Mouse (Mus musculus) hindbrain, embryonic 16.5 days (tissue): Measurements from ENCODE around the gene Cabcoco1. TPM values are rescaled to one million over a fixed set of nuclear protein-coding genes. Genes with fewer than 3 reads are reported as not detected.

Experiments used
- ATAC-seq: fragments of 200-750 bp; cut with Nextera tagmentation; 2 replicates; pipeline ENCODE4 v1.8.0; 2017; ENCODE audit warnings: moderate TSS enrichment, moderate library complexity
- H3K27ac ChIP-seq: fragments of 300-500 bp; sonication (generic); 2 replicates; pipeline ENCODE4 v1.5.1; 2014; ENCODE audit warnings: low read depth, mild to moderate bottlenecking, control low read depth, low read length, moderate library complexity
- H3K27me3 ChIP-seq: fragments of 300-500 bp; sonication (generic); replicated peaks from 2 replicates; pipeline ENCODE4 v1.6.1; 2014; ENCODE audit warnings: low read length; ENCODE audit not compliant: control insufficient read depth, insufficient read depth
- H3K36me3 ChIP-seq: fragments of 300-500 bp; sonication (generic); 2 replicates; pipeline ENCODE4 v1.6.1; 2014; ENCODE audit warnings: mild to moderate bottlenecking, low read length, moderate library complexity, mixed read lengths; ENCODE audit not compliant: control insufficient read depth, insufficient read depth
- H3K4me1 ChIP-seq: fragments of 300-500 bp; sonication (generic); 2 replicates; pipeline ENCODE4 v1.6.1; 2014; ENCODE audit warnings: low read depth, low read length; ENCODE audit not compliant: control insufficient read depth, insufficient read depth
- H3K4me2 ChIP-seq: fragments of 300-500 bp; sonication (generic); 2 replicates; pipeline ENCODE4 v1.6.1; 2014; ENCODE audit warnings: mild to moderate bottlenecking, low read length, control low read depth, moderate library complexity
- H3K4me3 ChIP-seq: fragments of 300-500 bp; sonication (generic); 2 replicates; pipeline ENCODE4 v1.5.1; 2014; ENCODE audit warnings: mild to moderate bottlenecking, low read length, control low read depth, moderate library complexity
- H3K9ac ChIP-seq: fragments of 300-500 bp; sonication (generic); 2 replicates; pipeline ENCODE4 v1.6.1; 2014; ENCODE audit warnings: low read depth, mild to moderate bottlenecking, control low read depth, low read length, moderate library complexity
- H3K9me3 ChIP-seq: fragments of 300-500 bp; sonication (generic); 2 replicates; pipeline ENCODE4 v1.6.1; 2014; ENCODE audit warnings: mild to moderate bottlenecking, low read length, moderate library complexity; ENCODE audit not compliant: control insufficient read depth
- WGBS: fragments of 180-500 bp; shearing (Covaris S2); extraction: QIAGEN DNeasy Blood & Tissue Kit; methylation state at CpG from one replicate; pipeline ENCODE4 v1.1.7; 2014; 5-methylcytosine and 5-hydroxymethylcytosine counted together
- polyA plus RNA-seq: library from polyadenylated mRNA; unstranded; fragments of >200 nt; fragmentation: Nextera tagmentation; extraction: Ambion mirVana; gene quantifications from 2 replicates; pipeline ENCODE4 v1.2.1, GENCODE M21; 2015

Cabcoco1 gene
- polyA plus RNA-seq, 1 experiment from 2014 or later: 4.2 TPM

DNA sequence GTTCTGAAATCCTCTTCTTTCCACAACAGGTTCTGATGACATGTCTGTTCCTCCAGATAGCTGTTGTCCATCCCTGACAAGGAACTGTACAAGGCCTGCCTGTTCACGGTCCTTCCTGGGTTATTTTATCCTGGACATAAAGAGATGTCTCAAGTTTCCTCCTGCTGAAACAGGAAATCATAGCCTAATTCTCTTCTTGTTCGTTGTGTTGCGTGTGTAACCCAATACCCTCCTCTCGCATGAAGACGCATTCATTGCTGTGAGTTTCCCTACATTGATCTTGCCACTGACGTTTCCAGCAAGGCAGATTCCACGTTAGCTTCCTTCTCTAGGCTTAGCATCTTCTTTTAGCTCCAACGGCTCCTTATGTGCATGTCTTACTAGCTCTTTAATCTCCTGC, 12.7 kb downstream of the Cabcoco1 start:
- no peaks in the 10 kb centered on the region for H3K36me3 ChIP-seq
- H3K27ac ChIP-seq: no peak overlapping the region
- no peak for ATAC-seq
- no peaks in the 10 kb centered on the region for H3K9me3 ChIP-seq
- H3K4me3 ChIP-seq: no peak overlapping the region
- WGBS: 76% methylated on average over 8 of the region's 8 CpGs
- H3K27me3 ChIP-seq: no peaks in the 10 kb centered on the region
- H3K4me1 ChIP-seq: no peaks in the 10 kb centered on the region
- no peak overlapping the region for H3K9ac ChIP-seq
- H3K4me2 ChIP-seq: no peak overlapping the region

DNA sequence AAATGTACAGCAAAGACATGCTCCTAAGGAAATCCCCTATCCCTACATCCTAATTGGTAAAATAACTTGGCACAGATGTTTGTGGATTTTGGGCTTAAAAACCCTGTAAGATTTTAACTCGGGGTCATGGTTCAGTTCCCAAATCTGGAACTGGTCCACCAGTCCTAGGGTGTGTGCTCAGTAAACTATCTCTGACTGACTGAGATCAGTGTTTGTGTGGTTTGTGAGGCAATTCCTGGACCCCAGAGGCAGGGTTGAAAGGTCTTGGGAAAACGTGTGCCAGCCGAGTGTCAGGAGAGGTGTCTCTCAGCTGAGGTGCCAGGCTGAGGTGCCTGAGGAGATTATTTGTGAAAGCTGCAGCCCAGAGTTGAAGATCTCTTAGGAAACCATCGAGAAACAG, 19.6 kb downstream of the Cabcoco1 start:
- H3K4me2 ChIP-seq: no peak overlapping the region
- no peaks in the 10 kb centered on the region for H3K4me1 ChIP-seq
- no peaks in the 10 kb centered on the region for H3K36me3 ChIP-seq
- no peak overlapping the region for H3K4me3 ChIP-seq
- no peak overlapping the region for H3K9ac ChIP-seq
- H3K27ac ChIP-seq: no peak overlapping the region
- WGBS: 76% methylated on average over 4 of the region's 4 CpGs
- H3K9me3 ChIP-seq: no peaks in the 10 kb centered on the region
- no peak for ATAC-seq
- no peaks in the 10 kb centered on the region for H3K27me3 ChIP-seq

DNA sequence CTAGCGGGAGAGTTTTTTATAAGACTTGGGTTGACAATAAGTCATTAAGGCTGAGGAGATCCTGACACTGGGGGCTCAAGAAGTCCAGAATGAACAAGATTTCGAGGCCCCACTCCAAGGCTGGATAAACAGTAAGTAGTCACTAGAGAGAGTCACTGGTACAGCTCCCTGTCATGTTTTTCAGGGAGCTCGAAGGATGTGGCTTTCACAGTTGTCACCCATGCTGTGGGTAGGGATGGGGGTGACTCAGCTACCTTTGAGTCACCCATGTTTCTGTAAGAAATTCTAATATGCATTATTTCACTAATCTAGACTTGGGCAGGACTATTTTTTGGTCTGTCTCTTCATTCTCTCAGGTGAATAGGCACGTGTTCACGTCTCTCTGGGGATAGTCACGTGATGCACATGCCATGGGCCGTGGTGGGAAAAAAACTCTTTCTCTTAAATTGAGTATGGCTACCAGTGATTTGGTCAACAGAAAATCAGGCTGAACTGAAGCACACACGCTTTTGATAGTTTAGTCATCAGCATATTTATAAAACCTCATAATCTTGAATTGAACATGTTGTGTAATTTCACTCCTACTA, 29.2 kb downstream of the Cabcoco1 start:
- H3K27me3 ChIP-seq: no peaks in the 10 kb centered on the region
- no peak overlapping the region for H3K9ac ChIP-seq
- H3K4me3 ChIP-seq: no peak overlapping the region
- no peaks in the 10 kb centered on the region for H3K4me1 ChIP-seq
- H3K4me2 ChIP-seq: no peak overlapping the region
- no peak for ATAC-seq
- H3K36me3 ChIP-seq: no peaks in the 10 kb centered on the region
- H3K27ac ChIP-seq: no peak overlapping the region
- WGBS: 87% methylated on average over 8 of the region's 8 CpGs
- no peaks in the 10 kb centered on the region for H3K9me3 ChIP-seq

DNA sequence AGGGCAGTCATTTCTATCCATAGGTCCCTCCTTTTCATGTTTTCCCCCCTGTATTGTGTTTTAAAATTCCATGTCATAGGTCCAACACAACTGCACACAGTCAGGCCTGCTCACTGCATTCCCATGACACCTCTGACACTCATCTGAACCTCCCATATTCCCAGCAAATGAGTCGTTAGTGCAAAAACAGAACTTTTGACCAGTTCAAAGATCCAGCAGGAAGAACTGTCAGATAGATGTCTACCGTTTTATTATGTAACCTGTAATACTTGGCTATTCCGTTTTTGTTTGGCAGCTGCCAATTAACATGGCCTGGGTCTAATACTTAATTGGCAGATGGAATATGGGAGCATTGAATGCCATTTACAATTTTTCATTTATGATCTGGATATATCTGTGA, 34.0 kb downstream of the Cabcoco1 start:
- Histone ChIP-seq H3K9me3 (no peaks in the 10 kb centered on the region), H3K4me3 (no peak overlapping the region), H3K9ac (no peak overlapping the region), H3K27me3 (no peaks in the 10 kb centered on the region), H3K27ac (no peak overlapping the region), H3K36me3 (no peaks in the 10 kb centered on the region), H3K4me2 (no peak overlapping the region), H3K4me1 (no peaks in the 10 kb centered on the region)
- no peak for ATAC-seq
- WGBS: 90% methylated on average over 3 of the region's 3 CpGs

DNA sequence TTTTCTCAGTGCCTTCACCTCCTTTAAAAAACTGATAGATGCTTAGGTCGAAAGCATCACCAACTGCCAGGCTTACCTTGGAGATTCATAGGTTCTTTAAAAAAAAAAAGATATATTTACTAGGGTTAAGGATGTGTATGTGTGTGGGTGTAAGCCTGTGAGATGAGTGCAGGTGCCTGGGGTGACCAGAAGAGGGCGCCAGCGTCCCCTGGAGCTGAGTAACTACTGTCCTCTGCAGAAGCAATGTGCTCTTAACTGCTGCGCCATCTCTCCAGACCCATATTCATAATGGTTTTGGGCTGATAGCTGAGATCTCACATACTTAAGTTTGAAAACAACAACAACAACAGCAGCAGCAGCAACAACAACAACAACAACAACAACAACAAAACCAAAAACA, 35.5 kb downstream of the Cabcoco1 start:
- no peak overlapping the region for H3K4me2 ChIP-seq
- H3K9ac ChIP-seq: no peak overlapping the region
- whole genome bisulfite sequencing: 92% methylated on average over 4 of the region's 4 CpGs
- no peak for ATAC-seq
- H3K4me1 ChIP-seq: no peaks in the 10 kb centered on the region
- no peaks in the 10 kb centered on the region for H3K9me3 ChIP-seq
- no peaks in the 10 kb centered on the region for H3K36me3 ChIP-seq
- no peak overlapping the region for H3K27ac ChIP-seq
- H3K4me3 ChIP-seq: no peak overlapping the region
- H3K27me3 ChIP-seq: no peaks in the 10 kb centered on the region

DNA sequence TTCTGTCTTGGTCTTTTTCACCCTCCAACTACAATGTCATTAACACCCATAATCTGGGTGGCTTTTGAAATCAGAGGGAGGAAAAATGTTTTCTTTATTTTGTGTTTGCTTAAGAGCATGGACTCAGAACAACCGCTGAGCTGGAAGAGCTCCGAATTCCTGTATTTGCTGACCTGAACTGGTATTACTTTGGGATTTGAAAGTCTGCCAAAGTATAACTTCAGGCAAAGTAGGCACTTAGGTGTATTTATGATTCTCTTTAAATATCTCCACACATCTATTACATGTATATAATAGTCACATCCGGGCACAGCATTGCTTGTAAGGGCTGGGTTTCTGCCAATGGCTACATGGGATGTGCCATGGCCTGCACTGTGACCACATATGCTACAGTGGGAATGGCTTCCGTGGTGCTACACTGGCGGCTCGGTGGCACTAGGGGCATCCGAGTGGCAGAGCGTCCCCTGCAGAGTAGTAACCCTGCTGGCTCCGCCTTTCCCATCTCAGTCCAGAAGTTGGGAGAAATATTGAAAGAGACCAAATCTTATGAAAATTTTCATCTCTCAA, 37.0 kb downstream of the Cabcoco1 start:
- Histone ChIP-seq H3K36me3 (no peaks in the 10 kb centered on the region), H3K4me2 (no peak overlapping the region)

DNA sequence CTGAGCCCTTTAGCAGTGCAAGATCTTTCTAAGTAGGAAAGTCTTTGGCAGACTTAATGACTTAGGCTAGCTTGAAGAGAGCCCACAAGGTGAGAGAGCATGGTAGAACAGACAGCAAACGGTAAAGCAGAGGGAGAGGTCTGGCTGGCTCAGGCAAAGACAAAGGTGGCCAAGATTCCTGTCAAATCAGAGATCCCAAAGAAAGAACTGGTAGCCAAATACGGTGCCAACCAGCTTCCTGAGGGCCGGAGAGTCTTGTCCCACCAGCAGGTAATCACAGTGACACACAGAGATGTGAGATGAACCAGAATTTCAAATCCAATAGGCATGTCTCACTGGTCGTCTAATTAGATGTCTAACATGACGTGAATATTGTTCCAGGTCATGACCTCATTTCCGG, 40.6 kb downstream of the Cabcoco1 start:
- H3K4me3 ChIP-seq: no peak overlapping the region
- whole genome bisulfite sequencing: 75% methylated on average over 6 of the region's 6 CpGs
- no peak overlapping the region for H3K27ac ChIP-seq
- no peak overlapping the region for H3K9ac ChIP-seq
- no peaks in the 10 kb centered on the region for H3K27me3 ChIP-seq
- no peaks in the 10 kb centered on the region for H3K36me3 ChIP-seq
- H3K4me1 ChIP-seq: no peaks in the 10 kb centered on the region
- no peak for ATAC-seq
- H3K4me2 ChIP-seq: no peak overlapping the region
- no peaks in the 10 kb centered on the region for H3K9me3 ChIP-seq

More for the DNA sequence above, 37.0 kb downstream of the Cabcoco1 start:
- WGBS: 86% methylated on average over 9 of the region's 9 CpGs
- Histone ChIP-seq H3K4me3 (no peak overlapping the region), H3K27me3 (no peaks in the 10 kb centered on the region), H3K9me3 (no peaks in the 10 kb centered on the region), H3K27ac (no peak overlapping the region), H3K9ac (no peak overlapping the region), H3K4me1 (no peaks in the 10 kb centered on the region)
- no peak for ATAC-seq

DNA sequence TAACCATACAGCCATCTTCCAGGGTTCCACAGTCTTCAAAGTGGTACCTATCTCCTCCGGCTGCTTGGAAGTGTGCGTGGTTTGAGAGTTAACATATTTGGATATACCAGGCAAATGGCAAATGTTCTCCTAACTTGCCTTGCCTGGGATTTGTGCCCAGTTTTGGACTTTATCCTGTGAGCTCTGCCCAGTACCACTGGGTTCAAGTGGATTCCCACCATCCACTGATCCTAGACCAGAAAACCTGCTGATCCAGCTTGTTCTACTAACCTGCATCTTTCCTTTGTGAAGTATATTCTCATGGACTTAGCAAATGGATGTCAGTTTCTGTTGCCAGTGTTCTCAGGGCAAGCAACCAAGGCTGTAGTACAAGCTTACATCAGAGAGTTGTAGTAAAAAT, 46.5 kb downstream of the Cabcoco1 start:
- WGBS: 94% methylated on average over 2 of the region's 2 CpGs
- Histone ChIP-seq H3K4me1 (no peaks in the 10 kb centered on the region), H3K9me3 (no peaks in the 10 kb centered on the region), H3K27ac (no peak overlapping the region), H3K36me3 (no peaks in the 10 kb centered on the region), H3K4me3 (no peak overlapping the region), H3K4me2 (no peak overlapping the region), H3K27me3 (no peaks in the 10 kb centered on the region), H3K9ac (no peak overlapping the region)
- no peak for ATAC-seq

DNA sequence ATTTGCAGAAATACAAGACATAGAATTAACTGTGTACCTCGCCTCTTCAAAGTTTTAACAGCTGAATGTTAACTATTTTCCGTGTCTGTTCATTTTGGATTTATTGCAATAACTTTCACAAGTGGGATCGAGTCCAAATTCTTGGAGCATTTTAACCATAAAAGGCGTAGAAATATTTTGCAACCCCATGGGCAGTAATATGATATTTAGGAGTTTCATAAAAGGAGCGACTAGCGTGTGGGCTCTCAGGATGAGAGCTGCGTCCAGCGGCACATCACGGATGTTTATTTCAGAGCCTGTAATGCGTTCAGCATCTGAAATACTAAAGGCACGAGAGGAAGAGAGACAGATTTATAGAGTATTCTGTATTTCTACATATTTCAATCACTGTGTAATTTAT, 50.1 kb downstream of the Cabcoco1 start:
- no peak overlapping the region for H3K4me2 ChIP-seq

More for the DNA sequence above, 50.1 kb downstream of the Cabcoco1 start:
- WGBS: 80% methylated on average over 11 of the region's 11 CpGs
- ATAC-seq: no peak
- Histone ChIP-seq H3K36me3 (no peaks in the 10 kb centered on the region), H3K9me3 (no peaks in the 10 kb centered on the region), H3K27me3 (no peaks in the 10 kb centered on the region), H3K9ac (no peak overlapping the region), H3K4me1 (no peaks in the 10 kb centered on the region), H3K4me3 (no peak overlapping the region), H3K27ac (no peak overlapping the region)
